Mouse (Mus musculus): ENCODE measurements around the gene Rdx.
"Not testable (repeated sequence)": the region's sequence is repeated elsewhere in the genome, so short reads cannot be mapped to it uniquely, and the experiment has no call there.

GRCm38 (mm10) chr9:52071352-52071751 is 24.4 kb downstream of the Rdx start:
- not testable (repeated sequence) for TF ChIP-seq CTCF (IDR thresholded peaks at IDR 0.05; ENCODE audit: borderline replicate concordance, insufficient read depth, low read depth, low read length); POLR2A (IDR thresholded peaks at IDR 0.05; ENCODE audit: borderline replicate concordance, insufficient read depth, low read length)
